Mouse (Mus musculus): Measurements from ENCODE around the gene Fbxl17.

DNA sequence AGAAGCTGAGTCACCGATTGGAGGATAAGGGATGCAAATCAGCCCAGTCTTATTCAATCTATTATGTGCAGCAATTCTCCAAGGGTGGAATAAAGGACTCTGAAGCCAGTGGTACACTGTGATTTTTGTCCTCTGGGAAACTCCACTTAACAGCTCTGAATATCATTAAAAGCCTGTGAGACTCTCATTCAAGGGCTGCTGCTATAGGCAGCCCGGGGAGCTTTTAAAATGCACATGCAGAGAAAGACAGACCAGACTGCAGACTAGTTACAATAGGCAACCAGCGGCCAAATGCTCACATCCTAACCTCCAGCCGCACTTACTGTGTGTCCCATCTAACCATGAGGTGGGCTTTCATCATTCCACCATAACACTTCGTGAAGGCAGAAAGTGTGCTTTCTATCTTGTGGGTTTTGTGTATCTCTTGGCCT, 354.5 kb downstream of the Fbxl17 start:
- TF ChIP-seq CTCF (IDR thresholded peaks at IDR 0.05; ENCODE audit: low read depth, low read length) = no peak
- TF ChIP-seq GATA1 (IDR thresholded peaks at IDR 0.05; ENCODE audit: borderline replicate concordance, low read length) = no peak
